Mouse (Mus musculus): ENCODE data around the gene 1700029P11Rik. TPM values are rescaled to one million over a fixed set of nuclear protein-coding genes. Genes with fewer than 3 reads are reported as not detected.

1700029P11Rik gene
- not detected for total RNA-seq (2021)
- long read RNA-seq, experiment 1, result 0 reads
- long read RNA-seq, experiment 2, result 0 reads

- no peak for DNase-seq (ENCODE audit: low spot score in 2 of 2)
Measured at GRCm38 (mm10) chr15:81980321-81980720, at the start of gene 1700029P11Rik. 1700029P11Rik (plus strand) TSS chr15:81980540.

GRCm38 (mm10) chr15:81932951-81933470, 47.3 kb upstream of the 1700029P11Rik start:
- peak; percentile 73 to 85 for DNase-seq (ENCODE audit: low spot score in 2 of 2)

GRCm38 (mm10) chr15:81933986-81934385, 46.4 kb upstream of the 1700029P11Rik start:
- DNase-seq (ENCODE audit: low spot score in 2 of 2), result no peak

- DNase-seq (ENCODE audit: low spot score in 2 of 2), result no peak
Measured at GRCm38 (mm10) chr15:81935869-81936637, 44.3 kb upstream of the 1700029P11Rik start.

- DNase-seq (ENCODE audit: low spot score in 2 of 2), result peak; percentile 60 to 72
Measured at GRCm38 (mm10) chr15:81936679-81937078, 43.7 kb upstream of the 1700029P11Rik start, which contains the start of gene Csdc2. Csdc2 (plus strand) TSS chr15:81936759.

- peak; percentile 77 to 81 for DNase-seq (ENCODE audit: low spot score in 2 of 2)
Measured at GRCm38 (mm10) chr15:81937098-81937972, 43.0 kb upstream of the 1700029P11Rik start.

GRCm38 (mm10) chr15:81938246-81938645, 42.1 kb upstream of the 1700029P11Rik start:
- peak; percentile 53 to 63 for DNase-seq (ENCODE audit: low spot score in 2 of 2)

- no peak for DNase-seq (ENCODE audit: low spot score in 2 of 2)
Measured at GRCm38 (mm10) chr15:81939157-81939715, 41.1 kb upstream of the 1700029P11Rik start.

- DNase-seq (ENCODE audit: low spot score in 2 of 2), result no peak
Measured at GRCm38 (mm10) chr15:81939774-81940173, 40.6 kb upstream of the 1700029P11Rik start.

- DNase-seq (ENCODE audit: low spot score in 2 of 2), result no peak
Measured at GRCm38 (mm10) chr15:81940219-81940618, 40.1 kb upstream of the 1700029P11Rik start.

GRCm38 (mm10) chr15:81941010-81941409, 39.3 kb upstream of the 1700029P11Rik start:
- DNase-seq (ENCODE audit: low spot score in 2 of 2), result no peak

- DNase-seq (ENCODE audit: low spot score in 2 of 2), result no peak
Measured at GRCm38 (mm10) chr15:81943176-81943749, 37.1 kb upstream of the 1700029P11Rik start.

- no peak for DNase-seq (ENCODE audit: low spot score in 2 of 2)
Measured at GRCm38 (mm10) chr15:81949076-81949475, 31.3 kb upstream of the 1700029P11Rik start.

GRCm38 (mm10) chr15:81949476-81950131, 30.7 kb upstream of the 1700029P11Rik start:
- DNase-seq (ENCODE audit: low spot score in 2 of 2), result no peak

GRCm38 (mm10) chr15:81950716-81951115, 29.6 kb upstream of the 1700029P11Rik start:
- no peak for DNase-seq (ENCODE audit: low spot score in 2 of 2)

- no peak for DNase-seq (ENCODE audit: low spot score in 2 of 2)
Measured at GRCm38 (mm10) chr15:81951159-81951558, 29.2 kb upstream of the 1700029P11Rik start.

- DNase-seq (ENCODE audit: low spot score in 2 of 2), result no peak
Measured at GRCm38 (mm10) chr15:81952310-81952709, 28.0 kb upstream of the 1700029P11Rik start.

- DNase-seq (ENCODE audit: low spot score in 2 of 2), result no peak
Measured at GRCm38 (mm10) chr15:81954151-81954583, 26.2 kb upstream of the 1700029P11Rik start.

GRCm38 (mm10) chr15:81954716-81955115, 25.6 kb upstream of the 1700029P11Rik start:
- DNase-seq (ENCODE audit: low spot score in 2 of 2), result no peak

GRCm38 (mm10) chr15:81955414-81955813, 24.9 kb upstream of the 1700029P11Rik start:
- no peak for DNase-seq (ENCODE audit: low spot score in 2 of 2)

Measured in left cerebral cortex, adult 18-20 months (tissue).